ENCODE assay signal across 8 mouse cellular contexts in genomic region chr19:57196616-57197015, GRCm38 (mm10).
A peak's percentile ranks its signal among the peaks of the same experiment; 100 is the strongest.
DNase-seq lines count a peak whose midpoint lies in the region; ATAC-seq and TF ChIP-seq lines count a peak whose summit lies in the region.

No protein-coding gene starts in this region.

- 0 out of 2 replicates have a peak, but pooled peaks cover 4% of the 10 kb centered on the region for H3K36me3 ChIP-seq in heart, embryonic 14.5 days (ENCODE audit: control insufficient read depth, insufficient read depth, low read length)
- no peaks in the 10 kb centered on the region for H3K36me3 ChIP-seq in intestine, postnatal 0 days (ENCODE audit: control insufficient read depth, insufficient read depth)
- no peaks in the 10 kb centered on the region for H3K36me3 ChIP-seq in midbrain, embryonic 14.5 days (ENCODE audit: control insufficient read depth, insufficient read depth, low read length)
- H3K36me3 ChIP-seq in thymus, adult 2 months (ENCODE audit: control insufficient read depth, insufficient read depth, low read length), result no peaks in the 10 kb centered on the region

- H3K4me2 ChIP-seq in heart, embryonic 14.5 days (ENCODE audit: low read length), result peak overlapping the region; percentile 68
- peak overlapping the region; percentile 82 for H3K4me2 ChIP-seq in intestine, postnatal 0 days (replicated peaks; ENCODE audit: low read depth)
- H3K4me2 ChIP-seq in midbrain, embryonic 14.5 days (ENCODE audit: low read length), result peak overlapping the region; percentile 81

- intact Hi-C loops in heart, postnatal 36 days (cut with DNase I), result loop anchor here (2.0 kb wide), 3 partner anchors 32 to 76 kb away; no protein-coding TSS in a partner anchor

- H3K4me3 ChIP-seq in heart, embryonic 14.5 days (ENCODE audit: control insufficient read depth in 1 of 2, insufficient read depth in 1 of 2, low read depth in 1 of 2, low read length in 2 of 2), result peak overlapping the region; percentile 44 to 73
- H3K4me3 ChIP-seq in embryonic fibroblast, embryonic 13.5 days (ENCODE audit: insufficient read depth, low read length), result 0 out of 2 replicates have a peak overlapping the region, but pooled peaks have one; percentile 4
- peak overlapping the region; percentile 45; the same call in 1 of the 2 replicates for H3K4me3 ChIP-seq in intestine, postnatal 0 days (ENCODE audit: low read depth, low read length)
- peak overlapping the region; percentile 39 for H3K4me3 ChIP-seq in midbrain, embryonic 14.5 days (replicated peaks; ENCODE audit: low read depth, low read length)
- H3K4me3 ChIP-seq in thymus, adult 2 months (ENCODE audit: control insufficient read depth, insufficient read depth, low read length), result no peak overlapping the region

- no peak for ATAC-seq in heart, embryonic 14.5 days (ENCODE audit: insufficient number of reproducible peaks, insufficient read depth, low FRiP score, low read depth)
- no peak for ATAC-seq in intestine, postnatal 0 days
- no peak for ATAC-seq in midbrain, embryonic 14.5 days (ENCODE audit: low FRiP score, low TSS enrichment)

- peak overlapping the region; percentile 64 for H3K9ac ChIP-seq in heart, embryonic 14.5 days (ENCODE audit: low read length)
- 0 out of 2 replicates have a peak overlapping the region, but pooled peaks have one; percentile 40 for H3K9ac ChIP-seq in intestine, postnatal 0 days (ENCODE audit: low read depth, low read length)
- peak overlapping the region; percentile 53 for H3K9ac ChIP-seq in midbrain, embryonic 14.5 days (replicated peaks; ENCODE audit: low read length)

- no peak for DNase-seq in heart, postnatal 36 days
- DNase-seq in midbrain, embryonic 14.5 days, result peak; percentile 19
- DNase-seq in adrenal gland, adult (ENCODE audit: inconsistent age in 2 of 2, low spot score in 1 of 2), result no peak
- DNase-seq in urinary bladder, adult 2 months (ENCODE audit: low spot score), result no peak
- DNase-seq in thymus, adult 2 months, result no peak

- no peak for TF ChIP-seq CTCF in embryonic fibroblast, embryonic 13.5 days (IDR thresholded peaks at IDR 0.05; ENCODE audit: borderline replicate concordance, insufficient read depth, low read length)
- no peak for TF ChIP-seq CTCF in intestine, postnatal 0 days (IDR thresholded peaks at IDR 0.05; ENCODE audit: low read depth)
- no peak for TF ChIP-seq CTCF in thymus, adult 2 months (IDR thresholded peaks at IDR 0.05; ENCODE audit: borderline replicate concordance, control insufficient read depth, extremely low read depth, insufficient read depth, low read length, poor library complexity)

- H3K27me3 ChIP-seq in heart, embryonic 14.5 days (ENCODE audit: control insufficient read depth, insufficient read depth, low read length), result no peaks in the 10 kb centered on the region
- H3K27me3 ChIP-seq in intestine, postnatal 0 days (replicated peaks; ENCODE audit: control insufficient read depth, insufficient read depth, low read length), result no peaks in the 10 kb centered on the region
- H3K27me3 ChIP-seq in midbrain, embryonic 14.5 days (ENCODE audit: control insufficient read depth, insufficient read depth, low read length), result no peaks in the 10 kb centered on the region; the same call in 1 of the 2 replicates
- H3K27me3 ChIP-seq in thymus, adult 2 months (ENCODE audit: control insufficient read depth, insufficient read depth, low read length), result peaks cover 2% of the 10 kb centered on the region; the same call in 1 of the 2 replicates

- peaks cover 49 to 66% of the 10 kb centered on the region in 2 experiments for H3K4me1 ChIP-seq in heart, embryonic 14.5 days (ENCODE audit: control insufficient read depth in 2 of 2, insufficient read depth in 2 of 2, low read length in 2 of 2)
- peaks cover 19% of the 10 kb centered on the region for H3K4me1 ChIP-seq in embryonic fibroblast, embryonic 13.5 days (ENCODE audit: control insufficient read depth, insufficient read depth, low read length)
- H3K4me1 ChIP-seq in intestine, postnatal 0 days (replicated peaks; ENCODE audit: control insufficient read depth, insufficient read depth, low read length), result peaks cover 7% of the 10 kb centered on the region; the same call in 1 of the 2 replicates
- peaks cover 29% of the 10 kb centered on the region for H3K4me1 ChIP-seq in midbrain, embryonic 14.5 days (ENCODE audit: control insufficient read depth, insufficient read depth, low read length)
- no peaks in the 10 kb centered on the region for H3K4me1 ChIP-seq in thymus, adult 2 months (replicated peaks; ENCODE audit: control insufficient read depth, insufficient read depth, low read length)

- H3K27ac ChIP-seq in heart, embryonic 14.5 days (replicated peaks in 1 of 2; ENCODE audit: control insufficient read depth in 1 of 2, insufficient read depth in 1 of 2, low read depth in 2 of 2, low read length in 2 of 2), result peak overlapping the region in 1 of 2 experiments; percentile 70; a peak in 2 of 4 replicates
- H3K27ac ChIP-seq in embryonic fibroblast, embryonic 13.5 days (ENCODE audit: insufficient read depth, low read length), result no peak overlapping the region
- no peak overlapping the region for H3K27ac ChIP-seq in intestine, postnatal 0 days (ENCODE audit: low read depth, low read length)
- no peak overlapping the region for H3K27ac ChIP-seq in midbrain, embryonic 14.5 days (replicated peaks; ENCODE audit: low read depth, low read length)
- H3K27ac ChIP-seq in thymus, adult 2 months (ENCODE audit: control insufficient read depth, insufficient read depth, low read length), result no peak overlapping the region

- no peak for TF ChIP-seq POLR2A in embryonic fibroblast, embryonic 13.5 days (IDR thresholded peaks at IDR 0.05; ENCODE audit: low read depth, low read length)
- TF ChIP-seq POLR2A in thymus, adult 2 months (IDR thresholded peaks at IDR 0.05; ENCODE audit: control insufficient read depth, extremely low read depth, insufficient read depth, low read length, poor library complexity), result no peak

- WGBS in heart, embryonic 14.5 days, result 29% methylated on average over 8 of the region's 8 CpGs
- WGBS in intestine, postnatal 0 days, result 26% methylated on average over 8 of the region's 8 CpGs
- WGBS in midbrain, embryonic 14.5 days, result 47% methylated on average over 8 of the region's 8 CpGs
- WGBS in thymus, adult 2 months, result 69% methylated on average over 8 of the region's 8 CpGs

- H3K9me3 ChIP-seq in heart, embryonic 14.5 days (ENCODE audit: control insufficient read depth, low read length), result no peaks in the 10 kb centered on the region
- H3K9me3 ChIP-seq in intestine, postnatal 0 days (ENCODE audit: control insufficient read depth), result no peaks in the 10 kb centered on the region
- H3K9me3 ChIP-seq in midbrain, embryonic 14.5 days (ENCODE audit: control insufficient read depth, low read length), result no peaks in the 10 kb centered on the region
